Mouse (Mus musculus) kidney, embryonic 14.5 days (tissue): ENCODE data around the gene Ankrd36. TPM values are rescaled to one million over a fixed set of nuclear protein-coding genes. Genes with fewer than 3 reads are reported as not detected.
A peak's percentile ranks its signal among the peaks of the same experiment; 100 is the strongest.
"Not testable (repeated sequence)": the region's sequence is repeated elsewhere in the genome, so short reads cannot be mapped to it uniquely, and the experiment has no call there.

Experiments
- ATAC-seq: fragments of 200-750 bp; cut with Nextera tagmentation; 2 replicates; pipeline ENCODE4 v1.8.0; 2017; ENCODE audit warnings: moderate number of reproducible peaks, mild to moderate bottlenecking, moderate TSS enrichment, moderate library complexity; ENCODE audit not compliant: low FRiP score, low TSS enrichment
- H3K27ac ChIP-seq: fragments of 300-500 bp; sonication (generic); 2 replicates; pipeline ENCODE4 v1.5.1; 2014; ENCODE audit warnings: low read depth, mild to moderate bottlenecking, low read length, moderate library complexity, mixed read lengths
- H3K27me3 ChIP-seq: fragments of 300-500 bp; sonication (generic); 2 replicates; pipeline ENCODE4 v1.6.1; 2014; ENCODE audit warnings: mild to moderate bottlenecking, low read length; ENCODE audit not compliant: control insufficient read depth, insufficient read depth
- H3K36me3 ChIP-seq: fragments of 300-500 bp; sonication (generic); 2 replicates; pipeline ENCODE4 v1.6.1; 2014; ENCODE audit warnings: low read length, mixed read lengths; ENCODE audit not compliant: control insufficient read depth, insufficient read depth
- H3K4me1 ChIP-seq: fragments of 300-500 bp; sonication (generic); 2 replicates; pipeline ENCODE4 v1.6.1; 2014; ENCODE audit warnings: low read length, mixed read lengths; ENCODE audit not compliant: control insufficient read depth, insufficient read depth
- H3K4me2 ChIP-seq: fragments of 300-500 bp; sonication (generic); replicated peaks from 2 replicates; pipeline ENCODE4 v1.6.1; 2014; ENCODE audit warnings: low read depth, mild to moderate bottlenecking, low read length
- H3K4me3 ChIP-seq: fragments of 300-500 bp; sonication (generic); 2 replicates; pipeline ENCODE4 v1.5.1; 2014; ENCODE audit warnings: mild to moderate bottlenecking, low read length
- H3K9ac ChIP-seq: fragments of 300-500 bp; sonication (generic); 2 replicates; pipeline ENCODE4 v1.6.1; 2014; ENCODE audit warnings: low read depth, mild to moderate bottlenecking, low read length, moderate library complexity
- H3K9me3 ChIP-seq: fragments of 300-500 bp; sonication (generic); 2 replicates; pipeline ENCODE4 v1.6.1; 2016; ENCODE audit warnings: low read length; ENCODE audit not compliant: control insufficient read depth
- WGBS: fragments of 180-500 bp; shearing (Covaris S2); extraction: QIAGEN DNeasy Blood & Tissue Kit; methylation state at CpG from one replicate; pipeline ENCODE4 v1.1.7; 2014; 5-methylcytosine and 5-hydroxymethylcytosine counted together
- polyA plus RNA-seq: library from polyadenylated mRNA; unstranded; fragments of >200 nt; fragmentation: Nextera tagmentation; extraction: Ambion mirVana; gene quantifications from 2 replicates; pipeline ENCODE4 v1.2.1, GENCODE M21; 2014

Gene Ankrd36
- polyA plus RNA-seq, 1 experiment from 2014 or later, result not detected

DNA sequence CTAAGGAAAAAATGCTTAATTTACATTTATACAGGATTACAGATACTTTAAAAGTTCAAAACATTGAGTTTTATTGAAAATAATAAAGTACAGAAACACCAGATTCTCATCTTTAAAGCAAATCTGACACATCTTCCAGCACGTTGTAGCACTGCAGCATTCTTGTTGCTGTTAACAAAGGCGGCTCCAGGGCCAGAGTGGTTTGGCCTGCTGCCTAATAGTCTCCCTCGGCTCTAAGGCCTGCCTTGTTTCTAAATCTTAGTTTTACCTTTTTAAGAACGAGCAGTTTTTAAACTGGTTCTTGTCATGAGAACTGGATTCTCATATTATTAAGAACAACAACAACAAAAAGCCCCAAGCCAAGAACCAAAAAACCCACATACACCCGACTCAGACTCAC lies 40.6 kb upstream of the Ankrd36 start:
- Histone ChIP-seq H3K27ac (no peak overlapping the region), H3K9me3 (no peaks in the 10 kb centered on the region), H3K27me3 (no peaks in the 10 kb centered on the region), H3K4me2 (no peak overlapping the region), H3K4me1 (peaks cover 9% of the 10 kb centered on the region; the same call in 1 of the 2 replicates), H3K9ac (no peak overlapping the region), H3K4me3 (no peak overlapping the region), H3K36me3 (peaks cover 91% of the 10 kb centered on the region)
- no peak for ATAC-seq
- WGBS, result 80% methylated on average over 5 of the region's 5 CpGs

DNA sequence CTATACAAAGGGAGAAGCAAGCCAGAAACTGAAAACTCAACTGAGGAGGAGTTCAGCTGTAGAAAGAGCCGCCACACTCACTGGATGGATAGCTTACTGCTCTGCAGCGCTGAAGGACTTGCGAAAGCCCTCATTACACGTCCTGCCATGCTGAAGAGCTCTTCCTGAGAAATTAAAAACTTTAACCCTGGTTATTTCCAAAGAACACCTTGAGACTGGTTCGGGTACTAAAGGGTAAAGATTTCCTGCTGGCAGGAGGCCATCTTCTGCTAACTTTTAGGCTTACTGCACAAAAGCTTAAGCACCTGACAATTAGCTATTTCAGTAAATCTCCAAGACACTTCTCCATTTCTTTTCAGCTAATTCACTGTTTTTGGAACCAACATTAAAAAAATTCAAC lies 39.3 kb upstream of the Ankrd36 start:
- WGBS, result 80% methylated on average over 5 of the region's 5 CpGs
- Histone ChIP-seq H3K9ac (no peak overlapping the region), H3K4me2 (no peak overlapping the region), H3K9me3 (no peaks in the 10 kb centered on the region), H3K4me1 (0 out of 2 replicates have a peak, but pooled peaks cover 6% of the 10 kb centered on the region), H3K27me3 (no peaks in the 10 kb centered on the region), H3K27ac (no peak overlapping the region), H3K4me3 (no peak overlapping the region), H3K36me3 (peaks cover 91% of the 10 kb centered on the region)
- no peak for ATAC-seq

- Histone ChIP-seq H3K27me3 (no peaks in the 10 kb centered on the region), H3K4me3 (no peak overlapping the region), H3K4me1 (0 out of 2 replicates have a peak, but pooled peaks cover 6% of the 10 kb centered on the region), H3K36me3 (peaks cover 86% of the 10 kb centered on the region), H3K9me3 (no peaks in the 10 kb centered on the region), H3K27ac (no peak overlapping the region), H3K9ac (no peak overlapping the region), H3K4me2 (no peak overlapping the region)
- ATAC-seq, result no peak
- WGBS, result 59% methylated on average over 6 of the region's 6 CpGs
Observed at GRCm38 (mm10) chr11:5530717-5531116, 38.8 kb upstream of the Ankrd36 start.

DNA sequence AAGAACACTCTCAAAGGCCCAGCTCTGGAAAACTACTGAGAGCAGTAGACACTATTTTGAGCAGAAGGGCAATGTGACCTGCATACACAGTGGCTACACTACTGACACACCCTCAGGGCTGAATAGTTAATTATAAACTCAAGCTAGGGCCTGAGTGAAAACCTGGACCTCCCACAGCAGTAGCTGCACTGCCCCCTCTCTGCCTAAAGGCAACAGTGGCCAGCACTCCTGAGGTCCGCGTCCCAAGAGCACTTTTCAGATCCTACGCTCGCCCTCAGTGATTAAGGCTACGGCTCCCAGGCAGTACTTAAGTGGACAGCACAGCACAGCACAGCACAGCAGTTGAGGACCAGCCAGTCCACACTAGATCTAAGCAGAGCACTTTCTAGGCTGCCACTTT lies 36.4 kb upstream of the Ankrd36 start:
- Histone ChIP-seq H3K4me2 (no peak overlapping the region), H3K4me1 (0 out of 2 replicates have a peak, but pooled peaks cover 6% of the 10 kb centered on the region), H3K4me3 (no peak overlapping the region), H3K27me3 (no peaks in the 10 kb centered on the region), H3K36me3 (peaks cover 73% of the 10 kb centered on the region), H3K9ac (no peak overlapping the region), H3K9me3 (no peaks in the 10 kb centered on the region), H3K27ac (no peak overlapping the region)
- ATAC-seq, result no peak
- 85% methylated on average over 5 of the region's 5 CpGs for WGBS

DNA sequence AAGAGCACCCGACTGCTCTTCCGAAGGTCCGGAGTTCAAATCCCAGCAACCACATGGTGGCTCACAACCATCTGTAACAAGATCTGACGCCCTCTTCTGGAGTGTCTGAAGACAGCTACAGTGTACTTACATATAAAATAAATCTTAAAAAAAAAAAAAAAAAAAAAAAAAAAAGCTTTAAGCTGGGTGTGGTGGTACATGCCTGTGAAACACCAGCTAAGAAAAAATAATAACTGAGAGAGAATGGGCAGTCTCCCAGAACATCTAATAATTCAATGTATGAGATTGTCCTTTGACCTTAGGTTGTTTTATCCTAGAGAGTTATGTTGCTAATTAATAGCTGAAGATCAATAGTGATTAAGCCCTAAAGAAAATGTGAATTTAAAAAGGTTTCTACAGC lies 32.0 kb upstream of the Ankrd36 start:
- not testable (repeated sequence) for H3K27ac ChIP-seq, H3K27me3 ChIP-seq, H3K9ac ChIP-seq, ATAC-seq, H3K4me3 ChIP-seq, H3K4me2 ChIP-seq, H3K4me1 ChIP-seq, H3K9me3 ChIP-seq
- WGBS, result 97% methylated on average over 4 of the region's 4 CpGs
- H3K36me3 ChIP-seq, result peaks cover 43% of the 10 kb centered on the region

DNA sequence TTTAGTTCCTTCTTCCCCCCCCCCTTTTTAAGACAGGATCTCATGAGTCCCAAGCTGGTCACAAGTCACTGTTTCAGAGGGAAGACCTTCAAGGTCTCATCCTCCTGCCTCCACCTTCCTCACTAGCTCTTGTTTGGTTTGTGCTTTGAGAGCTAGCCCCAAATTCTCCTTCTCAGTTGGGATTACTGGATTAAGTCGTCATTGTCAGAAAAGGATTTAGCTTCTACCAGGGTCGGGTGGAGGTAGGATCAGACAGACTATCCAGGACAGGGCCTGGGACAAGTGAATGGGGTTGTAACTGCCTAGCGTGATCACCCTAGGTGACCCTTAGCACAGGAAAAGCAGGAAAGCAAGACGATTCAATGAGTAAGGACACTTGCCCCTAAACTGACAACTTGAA lies 29.2 kb upstream of the Ankrd36 start:
- Histone ChIP-seq H3K9ac (peak overlapping the region; percentile 92; the same call in 1 of the 2 replicates), H3K4me2 (peak overlapping the region; percentile 81), H3K4me3 (peak overlapping the region; percentile 89), H3K27ac (no peak overlapping the region), H3K36me3 (peaks cover 14% of the 10 kb centered on the region; the same call in 1 of the 2 replicates), H3K9me3 (no peaks in the 10 kb centered on the region), H3K4me1 (peaks cover 9% of the 10 kb centered on the region), H3K27me3 (no peaks in the 10 kb centered on the region)
- WGBS, result 51% methylated on average over 4 of the region's 4 CpGs
- no peak for ATAC-seq

DNA sequence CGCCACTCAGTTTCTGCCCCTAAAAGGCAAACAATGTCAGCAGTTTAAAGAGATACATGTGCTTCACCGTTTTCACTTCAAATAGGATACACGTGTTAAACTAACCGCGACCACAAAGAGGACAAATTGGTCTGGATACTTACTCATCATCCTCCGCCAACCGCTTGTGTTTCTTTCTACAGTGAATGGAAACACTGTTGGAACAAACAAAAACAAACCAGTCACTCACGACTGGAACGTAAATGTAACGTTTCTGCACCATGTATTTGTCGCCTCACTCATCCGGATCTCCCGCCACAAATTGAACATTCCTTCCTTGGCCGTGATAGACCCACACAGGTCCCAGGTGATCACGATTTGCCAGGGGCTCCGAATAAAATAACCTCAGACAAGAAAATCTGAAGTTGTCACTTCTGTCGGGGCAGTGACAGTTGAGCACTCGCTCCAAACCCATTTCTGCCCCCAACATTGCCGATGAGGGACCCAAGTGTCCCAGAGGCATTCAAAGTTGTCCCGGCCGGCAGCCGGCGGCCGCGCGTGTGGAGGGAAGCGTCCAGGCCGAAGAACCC lies 28.2 kb upstream of the Ankrd36 start:
- peak overlapping the region; percentile 92 for H3K9ac ChIP-seq
- H3K4me1 ChIP-seq, result peaks cover 9% of the 10 kb centered on the region
- H3K36me3 ChIP-seq, result peaks cover 11% of the 10 kb centered on the region; the same call in 1 of the 2 replicates
- peak overlapping the region; percentile 81 for H3K4me2 ChIP-seq
- no peaks in the 10 kb centered on the region for H3K27me3 ChIP-seq
- WGBS, result under 1% methylated on average over 28 of the region's 28 CpGs
- ATAC-seq, result no peak
- peak overlapping the region; percentile 89 for H3K4me3 ChIP-seq
- no peaks in the 10 kb centered on the region for H3K9me3 ChIP-seq
- H3K27ac ChIP-seq, result peak overlapping the region; percentile 84; the same call in 1 of the 2 replicates

- H3K27me3 ChIP-seq, result no peaks in the 10 kb centered on the region
- peak within 1 kb of the TSS; percentile 81 for H3K4me2 ChIP-seq
- H3K36me3 ChIP-seq, result peaks cover 9% of the 10 kb centered on the region; the same call in 1 of the 2 replicates
- H3K9me3 ChIP-seq, result no peaks in the 10 kb centered on the region
- peak; percentile 99 for ATAC-seq
- under 1% methylated on average over 60 of the region's 65 CpGs for WGBS
- H3K9ac ChIP-seq, result peak within 1 kb of the TSS; percentile 92
- peaks cover 9% of the 10 kb centered on the region for H3K4me1 ChIP-seq
- H3K27ac ChIP-seq, result peak within 1 kb of the TSS; percentile 84
- peak within 1 kb of the TSS; percentile 89 for H3K4me3 ChIP-seq
Observed at GRCm38 (mm10) chr11:5541799-5542481, 27.5 kb upstream of the Ankrd36 start, which contains the start of gene Ccdc117. TSS of gene Ccdc117 (minus strand) at chr11:5542187.
